Mouse (Mus musculus) brain, embryonic 14.5 days (tissue): Measurements from ENCODE around the gene Med24.

Experiments
- CTCF ChIP-seq: fragments of 200-500 bp; IDR thresholded peaks from 2 replicates; pipeline ENCODE4 v1.5.1; 2012; ENCODE audit warnings: inconsistent platforms, mild to moderate bottlenecking, moderate library complexity, borderline replicate concordance; ENCODE audit not compliant: insufficient read depth, insufficient read length; ENCODE audit errors: extremely low read depth
- POLR2A ChIP-seq: fragments of 200-500 bp; IDR thresholded peaks from 2 replicates; pipeline ENCODE4 v1.6.1; 2012; ENCODE audit warnings: mild to moderate bottlenecking, inconsistent platforms, borderline replicate concordance; ENCODE audit not compliant: poor library complexity, insufficient read depth, insufficient read length, severe bottlenecking; ENCODE audit errors: extremely low read depth

DNA sequence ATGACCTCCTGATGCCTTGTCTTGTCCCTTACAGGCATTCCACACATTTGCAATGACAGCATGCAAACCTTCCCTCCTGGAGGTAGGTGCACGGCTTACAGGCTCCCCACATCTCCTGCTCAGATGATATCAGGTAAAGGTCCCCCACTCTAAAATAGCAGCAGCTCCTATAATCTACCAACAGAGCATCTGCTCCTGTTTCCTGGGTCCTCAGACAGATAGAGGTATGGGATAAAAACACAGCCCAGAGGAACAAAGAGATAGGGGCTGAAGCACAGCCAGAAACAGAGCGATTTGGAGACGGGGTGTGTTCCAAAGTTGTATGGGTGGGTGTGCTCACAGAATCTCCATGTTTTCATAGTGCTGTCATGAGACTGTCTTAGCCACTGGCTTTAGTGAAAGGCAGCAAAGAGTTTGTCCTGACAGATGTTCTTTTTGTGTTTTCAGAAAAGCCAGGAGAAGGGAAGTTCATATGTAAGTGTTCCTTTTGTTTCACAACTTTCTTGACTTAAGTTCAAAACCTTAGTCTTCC is 57.9 kb downstream of the Med24 start:
- no peak for TF ChIP-seq CTCF
- no peak for TF ChIP-seq POLR2A
